Mouse (Mus musculus): ENCODE results near the gene Pcolce2.

GRCm38 (mm10) chr9:95708943-95709342 lies 71.5 kb downstream of the Pcolce2 start:
- TF ChIP-seq TAL1 (IDR thresholded peaks at IDR 0.05; ENCODE audit: low read length) = no peak
- no peak for TF ChIP-seq GATA1 (IDR thresholded peaks at IDR 0.05; ENCODE audit: low read length)

All from erythroblast, embryonic 14.5 days (primary cell).